Mouse (Mus musculus) heart, embryonic 14.5 days (tissue): Measurements from ENCODE around the gene C130026I21Rik. TPM values are rescaled to one million over a fixed set of nuclear protein-coding genes. Genes with fewer than 3 reads are reported as not detected.
"Not testable (repeated sequence)": the region's sequence is repeated elsewhere in the genome, so short reads cannot be mapped to it uniquely, and the experiment has no call there.

Experiments
- ATAC-seq: fragments of 200-750 bp; cut with Nextera tagmentation; 2 replicates; pipeline ENCODE4 v1.8.0; 2017; ENCODE audit warnings: low read depth, moderate TSS enrichment; ENCODE audit not compliant: insufficient number of reproducible peaks, insufficient read depth, low FRiP score
- H3K27ac ChIP-seq, 2 experiments: fragments of 200-500 bp in 1 of 2; fragments of 300-500 bp in 1 of 2; sonication (generic) in 1 of 2; replicated peaks in 1 of 2; 2 replicates each; pipeline ENCODE4 v1.5.1; 2012 to 2014; ENCODE audit warnings: low read depth in 2 of 2, low read length in 2 of 2, control low read depth in 1 of 2, mild to moderate bottlenecking in 1 of 2, mixed read lengths in 1 of 2; ENCODE audit not compliant: control insufficient read depth in 1 of 2, insufficient read depth in 1 of 2
- H3K27me3 ChIP-seq: fragments of 300-500 bp; sonication (generic); 2 replicates; pipeline ENCODE4 v1.6.1; 2014; ENCODE audit warnings: mild to moderate bottlenecking, low read length, control low read depth; ENCODE audit not compliant: control insufficient read depth, insufficient read depth
- H3K36me3 ChIP-seq: fragments of 300-500 bp; sonication (generic); 2 replicates; pipeline ENCODE4 v1.6.1; 2014; ENCODE audit warnings: mild to moderate bottlenecking, control low read depth, low read length, mixed read lengths; ENCODE audit not compliant: control insufficient read depth, insufficient read depth
- H3K4me1 ChIP-seq, 2 experiments: fragments of 200-500 bp in 1 of 2; fragments of 300-500 bp in 1 of 2; sonication (generic) in 1 of 2; 2 replicates each; pipeline ENCODE4 v1.6.1; 2012 to 2014; ENCODE audit warnings: low read length in 2 of 2, control low read depth in 1 of 2, mixed read lengths in 1 of 2; ENCODE audit not compliant: control insufficient read depth in 2 of 2, insufficient read depth in 2 of 2
- H3K4me2 ChIP-seq: fragments of 300-500 bp; sonication (generic); 2 replicates; pipeline ENCODE4 v1.6.1; 2014; ENCODE audit warnings: mild to moderate bottlenecking, low read length
- H3K4me3 ChIP-seq, 2 experiments: fragments of 200-500 bp in 1 of 2; fragments of 300-500 bp in 1 of 2; sonication (generic) in 1 of 2; 2 replicates each; pipeline ENCODE4 v1.5.1; 2012 to 2014; ENCODE audit warnings: low read length in 2 of 2, mild to moderate bottlenecking in 2 of 2, control low read depth in 1 of 2, low read depth in 1 of 2, moderate library complexity in 1 of 2; ENCODE audit not compliant: control insufficient read depth in 1 of 2, insufficient read depth in 1 of 2
- H3K9ac ChIP-seq: fragments of 300-500 bp; sonication (generic); 2 replicates; pipeline ENCODE4 v1.6.1; 2014; ENCODE audit warnings: mild to moderate bottlenecking, low read length
- H3K9me3 ChIP-seq: fragments of 300-500 bp; sonication (generic); 2 replicates; pipeline ENCODE4 v1.6.1; 2016; ENCODE audit warnings: low read length, control low read depth; ENCODE audit not compliant: control insufficient read depth
- WGBS: fragments of 180-500 bp; shearing (Covaris S2); extraction: QIAGEN DNeasy Blood & Tissue Kit; methylation state at CpG from one replicate; pipeline ENCODE4 v1.1.7; 2014; 5-methylcytosine and 5-hydroxymethylcytosine counted together
- polyA plus RNA-seq: library from polyadenylated mRNA; unstranded; fragments of >200 nt; fragmentation: Nextera tagmentation; extraction: Ambion mirVana; gene quantifications from 2 replicates; pipeline ENCODE4 v1.2.1, GENCODE M21; 2014

C130026I21Rik gene
- polyA plus RNA-seq, 1 experiment from 2014 or later, result not detected

GRCm38 (mm10) chr1:85086211-85086610 is 184.2 kb downstream of the C130026I21Rik start:
- WGBS, result 57% methylated on average over 1 of the region's 1 CpGs
- H3K4me3 ChIP-seq, H3K4me2 ChIP-seq, H3K27ac ChIP-seq, H3K9me3 ChIP-seq, H3K9ac ChIP-seq, H3K4me1 ChIP-seq, H3K27me3 ChIP-seq, ATAC-seq, H3K36me3 ChIP-seq: not testable (repeated sequence)

- not testable (repeated sequence) for H3K27ac ChIP-seq, ATAC-seq, H3K4me1 ChIP-seq, H3K9me3 ChIP-seq, H3K27me3 ChIP-seq, H3K4me3 ChIP-seq, H3K36me3 ChIP-seq, H3K9ac ChIP-seq, H3K4me2 ChIP-seq
- 33% methylated on average over 3 of the region's 3 CpGs for WGBS
These were observed 185.6 kb downstream of the C130026I21Rik start for GRCm38 (mm10) chr1:85084803-85085202.

- H3K4me1 ChIP-seq, ATAC-seq, H3K36me3 ChIP-seq, H3K4me3 ChIP-seq, H3K9me3 ChIP-seq, H3K4me2 ChIP-seq, H3K27me3 ChIP-seq, H3K27ac ChIP-seq, H3K9ac ChIP-seq: not testable (repeated sequence)
- 49% methylated on average over 3 of the region's 3 CpGs for WGBS
These were observed 197.3 kb downstream of the C130026I21Rik start for GRCm38 (mm10) chr1:85073099-85073498.

- H3K9ac ChIP-seq, ATAC-seq, H3K4me2 ChIP-seq, H3K36me3 ChIP-seq, H3K27me3 ChIP-seq, H3K4me3 ChIP-seq, H3K4me1 ChIP-seq, H3K9me3 ChIP-seq, H3K27ac ChIP-seq: not testable (repeated sequence)
- WGBS, result 54% methylated on average over 3 of the region's 3 CpGs
These were observed 198.7 kb downstream of the C130026I21Rik start for GRCm38 (mm10) chr1:85071690-85072089.

- H3K9me3 ChIP-seq, H3K9ac ChIP-seq: not testable (repeated sequence)
- WGBS, result 60% methylated on average over 4 of the region's 6 CpGs
These were observed 234.6 kb downstream of the C130026I21Rik start for GRCm38 (mm10) chr1:85035801-85036200.

GRCm38 (mm10) chr1:85034394-85034793 is 236.0 kb downstream of the C130026I21Rik start:
- not testable (repeated sequence) for H3K4me1 ChIP-seq, H3K27ac ChIP-seq, H3K9me3 ChIP-seq, H3K27me3 ChIP-seq, ATAC-seq, H3K9ac ChIP-seq, H3K4me3 ChIP-seq, H3K36me3 ChIP-seq, H3K4me2 ChIP-seq
- WGBS, result 71% methylated on average over 3 of the region's 4 CpGs

More at GRCm38 (mm10) chr1:85035801-85036200, 234.6 kb downstream of the C130026I21Rik start:
- H3K4me1 ChIP-seq, H3K4me3 ChIP-seq, H3K27ac ChIP-seq, H3K36me3 ChIP-seq, ATAC-seq, H3K27me3 ChIP-seq, H3K4me2 ChIP-seq: not testable (repeated sequence)

GRCm38 (mm10) chr1:85033616-85034015 is 236.8 kb downstream of the C130026I21Rik start:
- H3K36me3 ChIP-seq, H3K9ac ChIP-seq, H3K9me3 ChIP-seq, ATAC-seq, H3K4me1 ChIP-seq, H3K4me3 ChIP-seq, H3K4me2 ChIP-seq, H3K27me3 ChIP-seq, H3K27ac ChIP-seq: not testable (repeated sequence)
- WGBS, result 87% methylated on average over 5 of the region's 6 CpGs

- not testable (repeated sequence) for H3K36me3 ChIP-seq, H3K4me3 ChIP-seq, H3K9ac ChIP-seq, H3K4me2 ChIP-seq, ATAC-seq, H3K4me1 ChIP-seq, H3K27ac ChIP-seq, H3K27me3 ChIP-seq, H3K9me3 ChIP-seq
- WGBS, result 47% methylated on average over 10 of the region's 14 CpGs
These were observed 240.2 kb downstream of the C130026I21Rik start for GRCm38 (mm10) chr1:85030211-85030610.
